Mouse (Mus musculus) kidney, postnatal 4 days (tissue): ENCODE measurements around the gene Tmem51.
"Not testable (repeated sequence)": the region's sequence is repeated elsewhere in the genome, so short reads cannot be mapped to it uniquely, and the experiment has no call there.

Experiments
- DNase-seq, 2 experiments: peaks; one replicate each; pipeline ENCODE4 v3.0.0; 2021; ENCODE audit warnings: mixed read lengths in 2 of 2

Gene Tmem51

GRCm38 (mm10) chr4:142014659-142015608 is 69.2 kb downstream of the Tmem51 start, which contains the start of gene Fhad1:
TSS of gene Fhad1 (minus strand) at chr4:142015082.
- DNase-seq = peak; percentile 90 to 94

GRCm38 (mm10) chr4:142011236-142011635 is 72.9 kb downstream of the Tmem51 start:
- DNase-seq = no peak

- no peak for DNase-seq
Observed at GRCm38 (mm10) chr4:142010441-142010840, 73.7 kb downstream of the Tmem51 start.

GRCm38 (mm10) chr4:142008206-142008605 is 75.9 kb downstream of the Tmem51 start:
- DNase-seq = no peak

GRCm38 (mm10) chr4:142000581-142000980 is 83.5 kb downstream of the Tmem51 start:
- peak in 1 of 2 experiments; percentile 48 for DNase-seq

GRCm38 (mm10) chr4:141999494-142000074 is 84.5 kb downstream of the Tmem51 start:
- DNase-seq = peak in 1 of 2 experiments; percentile 35

- peak in 1 of 2 experiments; percentile 50 for DNase-seq
Observed at GRCm38 (mm10) chr4:141998282-141998821, 85.8 kb downstream of the Tmem51 start.

- DNase-seq = no peak
Observed at GRCm38 (mm10) chr4:141996880-141997279, 87.2 kb downstream of the Tmem51 start.

- no peak for DNase-seq
Observed at GRCm38 (mm10) chr4:141996086-141996485, 88.0 kb downstream of the Tmem51 start.

GRCm38 (mm10) chr4:141994062-141994471 is 90.0 kb downstream of the Tmem51 start:
- DNase-seq = not testable (repeated sequence)

- DNase-seq = no peak
Observed at GRCm38 (mm10) chr4:141993347-141994061, 90.6 kb downstream of the Tmem51 start.

- no peak for DNase-seq
Observed at GRCm38 (mm10) chr4:141992530-141993204, 91.4 kb downstream of the Tmem51 start.

- no peak for DNase-seq
Observed at GRCm38 (mm10) chr4:141988178-141988577, 95.9 kb downstream of the Tmem51 start.

GRCm38 (mm10) chr4:141983689-141984088 is 100.4 kb downstream of the Tmem51 start:
- DNase-seq = peak in 1 of 2 experiments; percentile 26

GRCm38 (mm10) chr4:141981475-141981874 is 102.6 kb downstream of the Tmem51 start:
- no peak for DNase-seq
